Mouse (Mus musculus) kidney, postnatal 14 days (tissue): Measurements from ENCODE around the gene Hat1.
"Not testable (repeated sequence)": the region's sequence is repeated elsewhere in the genome, so short reads cannot be mapped to it uniquely, and the experiment has no call there.

Experiments
- DNase-seq: peaks from one replicate; pipeline ENCODE4 v3.0.0; 2022; ENCODE audit warnings: mixed read lengths

Hat1 gene

GRCm38 (mm10) chr2:71388951-71389763, at the start of gene Hat1:
Gene Hat1, plus strand, starts transcription at chr2:71388958.
- DNase-seq, result peak; percentile 96

- DNase-seq, result no peak
Observed at GRCm38 (mm10) chr2:71340126-71340525, 48.6 kb upstream of the Hat1 start.

GRCm38 (mm10) chr2:71343884-71344640, 44.7 kb upstream of the Hat1 start:
- DNase-seq, result no peak

GRCm38 (mm10) chr2:71347160-71347559, 41.6 kb upstream of the Hat1 start:
- no peak for DNase-seq

GRCm38 (mm10) chr2:71347732-71348490, 40.8 kb upstream of the Hat1 start:
- no peak for DNase-seq

- no peak for DNase-seq
Observed at GRCm38 (mm10) chr2:71349511-71349910, 39.2 kb upstream of the Hat1 start.

- DNase-seq, result no peak
Observed at GRCm38 (mm10) chr2:71350181-71350580, 38.6 kb upstream of the Hat1 start.

GRCm38 (mm10) chr2:71350904-71351726, 37.6 kb upstream of the Hat1 start:
- DNase-seq, result no peak

GRCm38 (mm10) chr2:71351727-71351987, 37.1 kb upstream of the Hat1 start:
- no peak for DNase-seq

- peak; percentile 30 for DNase-seq
Observed at GRCm38 (mm10) chr2:71353306-71354054, 35.3 kb upstream of the Hat1 start.

GRCm38 (mm10) chr2:71354055-71354425, 34.7 kb upstream of the Hat1 start:
- no peak for DNase-seq

GRCm38 (mm10) chr2:71358347-71358746, 30.4 kb upstream of the Hat1 start:
- DNase-seq, result no peak

GRCm38 (mm10) chr2:71360192-71360591, 28.6 kb upstream of the Hat1 start:
- no peak for DNase-seq

GRCm38 (mm10) chr2:71366618-71367124, 22.1 kb upstream of the Hat1 start:
- DNase-seq, result no peak

- DNase-seq, result peak; percentile 88
Observed at GRCm38 (mm10) chr2:71367125-71367880, 21.5 kb upstream of the Hat1 start, which contains the start of gene Slc25a12. Gene Slc25a12, minus strand, starts transcription at chr2:71367749.

GRCm38 (mm10) chr2:71368086-71368485, 20.7 kb upstream of the Hat1 start:
- no peak for DNase-seq

GRCm38 (mm10) chr2:71371790-71372189, 17.0 kb upstream of the Hat1 start:
- no peak for DNase-seq

GRCm38 (mm10) chr2:71372261-71372660, 16.5 kb upstream of the Hat1 start:
- not testable (repeated sequence) for DNase-seq

GRCm38 (mm10) chr2:71374275-71375155, 14.2 kb upstream of the Hat1 start:
- no peak for DNase-seq

- DNase-seq, result no peak
Observed at GRCm38 (mm10) chr2:71376433-71376906, 12.3 kb upstream of the Hat1 start.
